Mouse (Mus musculus) forebrain, postnatal 0 days (tissue): ENCODE results near the gene Wwox. TPM values are rescaled to one million over a fixed set of nuclear protein-coding genes. Genes with fewer than 3 reads are reported as not detected.
A peak's percentile ranks its signal among the peaks of the same experiment; 100 is the strongest.

Experiments
- ATAC-seq: fragments of 200-750 bp; cut with Nextera tagmentation; 2 replicates; pipeline ENCODE4 v1.8.0; 2017; ENCODE audit warnings: mild to moderate bottlenecking, moderate library complexity
- DNase-seq: peaks from one replicate; pipeline ENCODE4 v3.0.0-alpha.2; 2015
- H3K27ac ChIP-seq: fragments of 300-500 bp; sonication (generic); 2 replicates; pipeline ENCODE4 v1.5.1; 2014; ENCODE audit warnings: low read depth, mild to moderate bottlenecking, antibody characterized with exemption, low read length, moderate library complexity, mixed read lengths
- H3K27me3 ChIP-seq: fragments of 300-500 bp; sonication (generic); 2 replicates; pipeline ENCODE4 v1.6.1; 2014; ENCODE audit warnings: mild to moderate bottlenecking, low read length, mixed read lengths; ENCODE audit not compliant: insufficient read depth
- H3K36me3 ChIP-seq: fragments of 300-500 bp; sonication (generic); 2 replicates; pipeline ENCODE4 v1.6.1; 2014; ENCODE audit warnings: mild to moderate bottlenecking, moderate library complexity; ENCODE audit not compliant: insufficient read depth
- H3K4me1 ChIP-seq: fragments of 300-500 bp; sonication (generic); 2 replicates; pipeline ENCODE4 v1.6.1; 2014; ENCODE audit warnings: antibody characterized with exemption; ENCODE audit not compliant: insufficient read depth
- H3K4me2 ChIP-seq: fragments of 300-500 bp; sonication (generic); 2 replicates; pipeline ENCODE4 v1.6.1; 2014; ENCODE audit warnings: low read depth, mild to moderate bottlenecking, moderate library complexity
- H3K4me3 ChIP-seq: fragments of 300-500 bp; sonication (generic); 2 replicates; pipeline ENCODE4 v1.5.1; 2014; ENCODE audit warnings: low read depth, low read length, mixed read lengths
- H3K9ac ChIP-seq: fragments of 300-500 bp; sonication (generic); 2 replicates; pipeline ENCODE4 v1.6.1; 2014; ENCODE audit warnings: mild to moderate bottlenecking
- H3K9me3 ChIP-seq: fragments of 300-500 bp; sonication (generic); 2 replicates; pipeline ENCODE4 v1.6.1; 2016; ENCODE audit warnings: low read length
- CTCF ChIP-seq: sonication (generic); IDR thresholded peaks from 2 replicates; pipeline ENCODE4 v1.5.1; 2016; ENCODE audit warnings: antibody characterized with exemption, control low read depth, low read depth
- WGBS: fragments of 180-500 bp; shearing (Covaris S2); extraction: QIAGEN DNeasy Blood & Tissue Kit; methylation state at CpG from one replicate; pipeline ENCODE4 v1.1.7; 2014; 5-methylcytosine and 5-hydroxymethylcytosine counted together
- polyA plus RNA-seq: library from polyadenylated mRNA; unstranded; fragments of >200 nt; fragmentation: Nextera tagmentation; extraction: Ambion mirVana; gene quantifications from 2 replicates; pipeline ENCODE4 v1.2.1, GENCODE M21; 2015
- total RNA-seq: library from RNA; depleted of rRNA; stranded (reverse); fragments of >200 nt; gene quantifications from 2 replicates; pipeline ENCODE4 v1.2.3, GENCODE M21; 2014

Gene Wwox
- total and polyA plus RNA-seq, 2 experiments from 2014 or later, result 13.2 to 17.3 TPM

DNA sequence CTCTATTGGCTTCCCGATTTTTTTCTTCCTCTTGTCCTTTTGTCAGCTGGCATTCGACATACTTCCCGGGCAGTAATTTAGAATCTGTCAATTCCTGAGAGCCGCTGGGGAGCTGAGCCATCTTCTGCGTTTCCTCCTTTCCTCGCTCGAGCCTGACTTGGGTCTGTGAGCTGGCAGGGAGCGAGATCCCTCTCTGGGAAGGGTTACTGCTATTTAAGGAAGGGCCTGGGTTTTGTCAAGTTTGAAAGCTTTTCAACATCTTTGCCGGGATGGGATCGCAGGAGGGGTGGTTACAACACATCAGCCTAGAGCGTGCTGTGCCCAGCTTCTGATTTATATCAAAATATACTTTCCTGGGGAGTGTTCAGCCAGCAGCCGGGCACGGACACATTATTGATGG, 725.4 kb downstream of the Wwox start:
- Histone ChIP-seq H3K4me3 (no peak overlapping the region), H3K36me3 (no peaks in the 10 kb centered on the region), H3K4me2 (no peak overlapping the region), H3K27ac (no peak overlapping the region), H3K9me3 (no peaks in the 10 kb centered on the region), H3K9ac (no peak overlapping the region), H3K4me1 (0 out of 2 replicates have a peak, but pooled peaks cover 3% of the 10 kb centered on the region), H3K27me3 (peaks cover 31% of the 10 kb centered on the region)
- 40% methylated on average over 13 of the region's 13 CpGs for WGBS
- TF ChIP-seq CTCF, result no peak
- DNase-seq (no peak), ATAC-seq (no peak)

DNA sequence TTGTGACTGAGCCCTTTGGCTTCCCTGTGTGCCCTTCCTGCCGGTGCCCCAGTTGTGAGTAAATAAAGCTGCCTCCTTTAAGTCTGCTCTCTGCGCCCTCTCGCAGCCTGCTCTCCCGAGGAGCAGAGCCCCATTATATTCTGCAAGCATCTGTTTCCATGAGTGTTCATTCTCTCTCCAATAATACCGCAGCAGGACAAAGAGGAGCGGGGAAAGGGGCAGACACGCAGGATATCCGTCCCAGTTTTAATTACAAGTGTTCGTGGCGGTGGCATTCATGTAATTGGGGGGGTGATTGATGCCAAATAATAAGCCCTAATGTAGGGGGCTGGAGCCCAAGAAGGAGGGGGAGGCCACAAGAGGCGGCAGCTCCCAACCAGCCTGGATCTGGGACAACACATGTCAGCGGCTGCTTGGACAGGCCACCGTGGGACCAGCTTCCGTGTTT, 734.2 kb downstream of the Wwox start:
- ATAC-seq, result peak; percentile 93
- Histone ChIP-seq H3K27ac (no peak overlapping the region), H3K4me1 (peaks cover 7% of the 10 kb centered on the region; the same call in 1 of the 2 replicates), H3K9ac (no peak overlapping the region), H3K36me3 (no peaks in the 10 kb centered on the region), H3K9me3 (no peaks in the 10 kb centered on the region), H3K27me3 (peaks cover 5% of the 10 kb centered on the region; the same call in 1 of the 2 replicates), H3K4me2 (peak overlapping the region; percentile 27), H3K4me3 (no peak overlapping the region)
- WGBS, result 8% methylated on average over 14 of the region's 14 CpGs
- DNase-seq, result peak; percentile 67
- TF ChIP-seq CTCF, result no peak

DNA sequence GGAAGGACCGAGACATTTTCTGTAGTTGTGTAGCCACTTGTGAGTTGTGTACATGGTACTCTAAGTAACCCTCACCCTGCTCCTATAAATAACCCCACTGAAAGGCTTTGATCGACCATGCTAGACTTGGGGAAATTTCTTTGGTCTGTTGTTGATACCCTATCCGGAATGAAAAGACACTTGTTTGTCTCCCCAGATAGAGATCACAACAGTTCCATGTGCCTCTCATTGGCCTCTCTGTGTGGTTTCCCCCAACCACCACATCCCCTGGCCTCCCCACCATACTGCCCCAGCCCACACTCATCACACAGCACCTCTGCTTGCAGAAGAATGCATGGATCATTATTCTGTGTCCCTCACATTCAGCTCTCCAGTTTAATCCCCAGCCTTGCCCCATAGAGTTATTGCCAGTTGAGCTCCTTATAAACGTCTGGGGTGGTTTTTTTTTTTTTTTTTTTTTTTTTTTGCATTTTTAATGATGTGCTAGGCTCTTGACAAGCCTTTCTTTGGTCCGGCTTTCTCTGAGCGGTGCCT, 746.0 kb downstream of the Wwox start:
- Histone ChIP-seq H3K4me1 (no peaks in the 10 kb centered on the region), H3K27me3 (no peaks in the 10 kb centered on the region; the same call in 1 of the 2 replicates), H3K36me3 (no peaks in the 10 kb centered on the region), H3K9ac (no peak overlapping the region), H3K27ac (no peak overlapping the region), H3K4me3 (no peak overlapping the region), H3K9me3 (no peaks in the 10 kb centered on the region), H3K4me2 (no peak overlapping the region)
- WGBS, result 75% methylated on average over 6 of the region's 6 CpGs
- DNase-seq (no peak), ATAC-seq (no peak)
- TF ChIP-seq CTCF, result no peak

DNA sequence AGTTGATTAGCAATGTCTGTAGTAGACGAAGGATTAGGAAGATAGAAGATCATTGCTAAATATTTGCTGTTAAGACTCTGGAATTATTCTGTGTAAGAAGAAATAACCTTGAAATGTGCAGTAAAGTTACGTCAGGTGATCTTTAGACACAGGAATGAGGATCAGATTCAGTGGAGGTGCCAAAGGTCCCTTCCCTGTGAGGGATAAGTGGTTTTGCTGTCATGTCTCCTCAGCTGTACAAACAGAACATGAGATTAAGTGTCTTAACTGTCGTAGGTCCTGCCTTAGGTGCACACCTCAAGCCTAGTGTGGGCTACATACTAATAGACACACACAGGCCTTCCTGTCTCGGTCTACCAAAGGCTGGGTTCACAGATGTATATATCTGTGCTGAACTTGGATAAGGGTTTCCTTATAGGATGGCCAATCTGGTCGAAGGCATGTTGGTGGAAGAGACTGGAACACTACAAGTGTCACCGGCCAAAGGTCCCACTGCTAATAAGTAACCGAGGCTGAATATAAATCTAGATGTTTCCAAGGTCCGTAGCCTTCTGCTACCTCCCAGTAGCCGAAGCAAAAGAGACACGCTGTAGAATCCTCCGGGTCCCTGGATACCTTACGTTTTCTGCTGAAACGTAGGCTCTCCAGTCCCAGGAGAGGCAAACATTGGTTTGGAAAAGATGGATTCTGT, 746.8 kb downstream of the Wwox start:
- ATAC-seq (no peak), DNase-seq (no peak)
- no peak overlapping the region for H3K4me2 ChIP-seq
- 75% methylated on average over 13 of the region's 13 CpGs for WGBS
- H3K27ac ChIP-seq, result no peak overlapping the region
- no peaks in the 10 kb centered on the region for H3K36me3 ChIP-seq
- no peaks in the 10 kb centered on the region; the same call in 1 of the 2 replicates for H3K27me3 ChIP-seq
- H3K4me1 ChIP-seq, result no peaks in the 10 kb centered on the region
- no peak for TF ChIP-seq CTCF
- H3K4me3 ChIP-seq, result no peak overlapping the region
- no peaks in the 10 kb centered on the region for H3K9me3 ChIP-seq
- no peak overlapping the region for H3K9ac ChIP-seq

DNA sequence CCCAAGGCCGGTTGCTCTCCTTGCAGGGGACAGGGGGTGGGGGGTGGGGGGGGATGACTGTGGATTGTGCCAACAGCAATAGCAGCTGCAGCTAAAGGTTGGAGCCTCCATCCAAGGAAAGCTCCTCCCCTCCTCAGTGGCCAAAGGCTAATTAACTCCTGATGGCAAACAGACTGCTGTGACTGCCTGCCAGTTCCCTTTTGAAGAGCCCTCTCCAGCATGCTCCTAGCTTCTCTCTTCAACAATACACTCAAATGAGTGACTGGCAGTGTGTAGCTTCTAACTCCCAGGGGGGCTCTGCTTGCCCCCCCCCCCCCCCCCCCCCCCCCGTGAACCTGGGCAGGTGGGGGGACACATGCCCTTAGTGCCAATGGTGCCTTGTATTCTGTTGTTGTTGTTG, 747.4 kb downstream of the Wwox start:
- no peaks in the 10 kb centered on the region for H3K4me1 ChIP-seq
- peak; percentile 18 for DNase-seq
- H3K27me3 ChIP-seq, result no peaks in the 10 kb centered on the region; the same call in 1 of the 2 replicates
- H3K36me3 ChIP-seq, result no peaks in the 10 kb centered on the region
- TF ChIP-seq CTCF, result no peak
- H3K4me2 ChIP-seq, result no peak overlapping the region
- no peaks in the 10 kb centered on the region for H3K9me3 ChIP-seq
- H3K27ac ChIP-seq, result no peak overlapping the region
- no peak overlapping the region for H3K9ac ChIP-seq
- 21% methylated on average over 1 of the region's 2 CpGs for WGBS
- H3K4me3 ChIP-seq, result no peak overlapping the region
- ATAC-seq, result no peak

DNA sequence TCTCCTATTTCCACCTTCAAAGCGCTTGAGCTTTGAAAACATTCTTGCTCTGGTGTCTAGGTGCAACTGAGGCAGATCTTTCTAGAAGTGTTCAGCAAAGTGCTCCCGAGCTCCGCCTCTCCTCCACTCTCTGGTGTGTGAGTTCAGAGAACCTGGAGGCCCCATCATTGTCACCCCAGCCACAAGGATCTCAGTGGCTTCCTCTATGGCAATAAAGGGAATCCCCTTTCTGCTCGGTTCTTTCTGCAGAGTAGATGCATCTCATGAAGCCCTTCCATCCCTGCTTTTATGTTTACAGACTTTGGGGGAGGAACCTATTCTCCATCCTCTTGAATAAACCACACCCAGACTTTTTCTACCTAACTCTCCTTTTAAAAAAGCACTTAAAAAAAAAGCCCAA, 749.0 kb downstream of the Wwox start:
- H3K9me3 ChIP-seq, result no peaks in the 10 kb centered on the region
- no peak overlapping the region for H3K27ac ChIP-seq
- no peak overlapping the region for H3K4me2 ChIP-seq
- H3K4me3 ChIP-seq, result no peak overlapping the region
- ATAC-seq, result no peak
- H3K4me1 ChIP-seq, result no peaks in the 10 kb centered on the region
- no peak for TF ChIP-seq CTCF
- no peaks in the 10 kb centered on the region; the same call in 1 of the 2 replicates for H3K27me3 ChIP-seq
- no peak for DNase-seq
- no peaks in the 10 kb centered on the region for H3K36me3 ChIP-seq
- H3K9ac ChIP-seq, result no peak overlapping the region
- WGBS, result 91% methylated on average over 4 of the region's 4 CpGs

DNA sequence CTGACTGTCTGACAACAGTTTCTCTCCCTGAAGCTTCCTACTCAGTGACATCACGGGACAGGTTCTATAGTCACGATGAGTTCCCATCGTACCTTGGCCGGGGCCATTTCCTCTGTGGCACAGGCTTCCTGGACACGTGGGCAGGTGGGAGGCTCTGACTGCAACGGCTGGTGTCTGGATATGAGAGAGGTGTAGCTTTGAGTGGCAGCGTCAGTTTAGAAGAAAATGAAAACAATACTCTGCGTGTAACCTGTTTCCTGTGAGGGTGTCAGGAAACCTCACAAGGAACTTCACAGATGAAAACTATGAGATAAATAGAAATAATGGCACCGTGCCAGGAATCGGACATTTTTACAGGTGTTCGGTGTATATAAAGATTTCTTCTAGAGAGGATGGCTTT, 750.4 kb downstream of the Wwox start:
- Histone ChIP-seq H3K36me3 (no peaks in the 10 kb centered on the region), H3K9me3 (no peaks in the 10 kb centered on the region), H3K9ac (no peak overlapping the region), H3K4me1 (no peaks in the 10 kb centered on the region), H3K4me2 (no peak overlapping the region), H3K27ac (no peak overlapping the region), H3K27me3 (no peaks in the 10 kb centered on the region; the same call in 1 of the 2 replicates), H3K4me3 (no peak overlapping the region)
- DNase-seq (no peak), ATAC-seq (no peak)
- 85% methylated on average over 11 of the region's 11 CpGs for WGBS
- TF ChIP-seq CTCF, result no peak
